Comparison of ENCODE assay signal across 9 mouse cellular contexts in genomic region chr3:137991183-137991582, GRCm38 (mm10). TPM values are rescaled to one million over a fixed set of nuclear protein-coding genes. Genes with fewer than 3 reads are reported as not detected.
A peak's percentile ranks its signal among the peaks of the same experiment; 100 is the strongest.
DNase-seq lines count a peak whose midpoint lies in the region; ATAC-seq and TF ChIP-seq lines count a peak whose summit lies in the region.
"Had no signal": no experiment of that assay in that cellular context is flagged by ENCODE, and none has a peak within 500 bp of the region (broad histone marks: within the 10 kb centered on the region; RNA-seq: fewer than 3 reads in every experiment).

No protein-coding gene starts in this region.

- H3K79me2 ChIP-seq in CH12.LX (replicated peaks; ENCODE audit: control insufficient read depth, extremely low read depth, insufficient read depth, poor library complexity, severe bottlenecking), result no peaks in the 10 kb centered on the region

- no peaks in the 10 kb centered on the region for H3K9me3 ChIP-seq in CH12.LX (replicated peaks; ENCODE audit: low read length)
- H3K9me3 ChIP-seq in forebrain, embryonic 13.5 days (replicated peaks), result no peaks in the 10 kb centered on the region
- H3K9me3 ChIP-seq in heart, postnatal 0 days (replicated peaks; ENCODE audit: control insufficient read depth, low read length), result no peaks in the 10 kb centered on the region
- no peaks in the 10 kb centered on the region for H3K9me3 ChIP-seq in liver, embryonic 16.5 days (replicated peaks; ENCODE audit: control insufficient read depth, low read length)
- no peaks in the 10 kb centered on the region for H3K9me3 ChIP-seq in neural tube, embryonic 14.5 days (ENCODE audit: control insufficient read depth, low read length)
- H3K9me3 ChIP-seq: hindbrain, embryonic 15.5 days had no signal

- TF ChIP-seq POLR2A in CH12.LX (IDR thresholded peaks at IDR 0.05; ENCODE audit: low read depth, low read length), result peak; percentile 43

- no peak overlapping the region for H3K27ac ChIP-seq in CH12.LX (ENCODE audit: insufficient read depth, low read depth)
- H3K27ac ChIP-seq in forebrain, embryonic 13.5 days, result no peak overlapping the region
- H3K27ac ChIP-seq in heart, postnatal 0 days (ENCODE audit: low read depth), result no peak overlapping the region
- no peak overlapping the region for H3K27ac ChIP-seq in liver, embryonic 16.5 days (ENCODE audit: low read length)
- H3K27ac ChIP-seq in neural tube, embryonic 14.5 days (ENCODE audit: low read depth, low read length), result no peak overlapping the region
- H3K27ac ChIP-seq: hindbrain, embryonic 15.5 days had no signal

- peak; percentile 99 to 100 for TF ChIP-seq CTCF in CH12.LX (conservative IDR thresholded peaks at IDR 0.05 in 1 of 2, IDR thresholded peaks at IDR 0.05 in 1 of 2; ENCODE audit: low read depth in 2 of 2, low read length in 2 of 2)
- TF ChIP-seq CTCF in heart, postnatal 0 days (IDR thresholded peaks at IDR 0.05; ENCODE audit: low read depth), result peak; percentile 99

- H3K4me1 ChIP-seq in CH12.LX (ENCODE audit: control insufficient read depth in 1 of 2, insufficient read depth in 2 of 2), result peaks cover 7 to 44% of the 10 kb centered on the region in 2 experiments
- peaks cover 15% of the 10 kb centered on the region for H3K4me1 ChIP-seq in forebrain, embryonic 13.5 days
- no peaks in the 10 kb centered on the region for H3K4me1 ChIP-seq in heart, postnatal 0 days (ENCODE audit: control insufficient read depth, insufficient read depth)
- H3K4me1 ChIP-seq in liver, embryonic 16.5 days (ENCODE audit: control insufficient read depth, low read depth, low read length), result no peaks in the 10 kb centered on the region
- no peaks in the 10 kb centered on the region for H3K4me1 ChIP-seq in neural tube, embryonic 14.5 days (ENCODE audit: control insufficient read depth, insufficient read depth, low read length)
- H3K4me1 ChIP-seq: hindbrain, embryonic 15.5 days had no signal

- TF ChIP-seq RAD21 in CH12.LX (IDR thresholded peaks at IDR 0.05; ENCODE audit: low read depth, low read length), result no peak; the same call in none of the 2 replicates

- dilution Hi-C loops in CH12.LX (cut with MboI; ENCODE audit: extremely low pct_ligation_motif_present, extremely low pct_unique_long_range_greater_than_20kb, low sequenced_read_pairs), result no loop called here

- H3K36me3 ChIP-seq in CH12.LX (replicated peaks in 1 of 2; ENCODE audit: control insufficient read depth in 1 of 2, insufficient read depth in 1 of 2, low read length in 1 of 2), result no peaks in the 10 kb centered on the region
- H3K36me3 ChIP-seq in forebrain, embryonic 13.5 days (ENCODE audit: poor library complexity, severe bottlenecking), result no peaks in the 10 kb centered on the region
- H3K36me3 ChIP-seq in heart, postnatal 0 days (replicated peaks; ENCODE audit: control insufficient read depth, insufficient read depth, low read length), result no peaks in the 10 kb centered on the region
- H3K36me3 ChIP-seq in liver, embryonic 16.5 days (ENCODE audit: control insufficient read depth, insufficient read depth), result no peaks in the 10 kb centered on the region
- no peaks in the 10 kb centered on the region for H3K36me3 ChIP-seq in neural tube, embryonic 14.5 days (ENCODE audit: control insufficient read depth, insufficient read depth, low read length)
- H3K36me3 ChIP-seq: hindbrain, embryonic 15.5 days had no signal

- ATAC-seq in forebrain, embryonic 13.5 days, result peak; percentile 85
- peak; percentile 92 for ATAC-seq in heart, postnatal 0 days (ENCODE audit: insufficient read depth, low read depth)
- ATAC-seq in liver, embryonic 16.5 days (ENCODE audit: low read depth), result peak; percentile 84
- peak; percentile 73; the same call in 1 of the 2 replicates for ATAC-seq in neural tube, embryonic 14.5 days (ENCODE audit: low read depth)

- TF ChIP-seq EP300 in CH12.LX (IDR thresholded peaks at IDR 0.05; ENCODE audit: low read length), result no peak
- TF ChIP-seq EP300 in heart, postnatal 0 days (IDR thresholded peaks at IDR 0.05; ENCODE audit: low read depth), result peak; percentile 60; the same call in 1 of the 2 replicates

- in situ Hi-C loops in CH12.LX (cut with MboI; ENCODE audit: low pct_ligation_motif_present, low pct_unique_long_range_greater_than_20kb, low sequenced_read_pairs), result loop anchor here (5.0 kb wide), 3 partner anchors 54 to 209 kb away; no protein-coding TSS in a partner anchor

- DNase-seq in CH12.LX (ENCODE audit: extremely low read depth), result peak; percentile 100
- DNase-seq in c-Kit-positive CD71-positive TER-119-negative erythroid progenitor cells, embryonic 14.5 days (ENCODE audit: low read depth), result peak; percentile 92
- peak; percentile 91 for DNase-seq in heart, postnatal 0 days (ENCODE audit: low spot score)
- DNase-seq in kidney, postnatal 4 days, result peak; percentile 81 to 87
- peak; percentile 85 for DNase-seq in testis, postnatal 10 days (ENCODE audit: low spot score)

- 0 out of 2 replicates have a peak overlapping the region, but pooled peaks have one; percentile 0 for H3K4me2 ChIP-seq in CH12.LX (ENCODE audit: insufficient read depth, low read depth, poor library complexity, severe bottlenecking)
- no peak overlapping the region for H3K4me2 ChIP-seq in forebrain, embryonic 13.5 days
- H3K4me2 ChIP-seq in heart, postnatal 0 days (ENCODE audit: low read depth, low read length), result no peak overlapping the region
- H3K4me2 ChIP-seq in liver, embryonic 16.5 days (ENCODE audit: low read depth, low read length), result no peak overlapping the region
- no peak overlapping the region for H3K4me2 ChIP-seq in neural tube, embryonic 14.5 days (ENCODE audit: low read depth, low read length)
- H3K4me2 ChIP-seq: hindbrain, embryonic 15.5 days had no signal

- 0 out of 2 replicates have a peak overlapping the region, but pooled peaks have one; percentile 1 for H3K9ac ChIP-seq in CH12.LX (ENCODE audit: insufficient read depth, low read depth)
- H3K9ac ChIP-seq in forebrain, embryonic 13.5 days, result no peak overlapping the region
- H3K9ac ChIP-seq in heart, postnatal 0 days (replicated peaks; ENCODE audit: low read depth, low read length), result no peak overlapping the region
- no peak overlapping the region for H3K9ac ChIP-seq in liver, embryonic 16.5 days (ENCODE audit: low read depth, low read length)
- H3K9ac ChIP-seq in neural tube, embryonic 14.5 days (replicated peaks; ENCODE audit: low read depth, low read length), result no peak overlapping the region
- H3K9ac ChIP-seq: hindbrain, embryonic 15.5 days had no signal

- H3K4me3 ChIP-seq in CH12.LX (replicated peaks in 1 of 3; ENCODE audit: low read depth in 2 of 3, low read length in 2 of 3, poor library complexity in 1 of 3), result no peak overlapping the region
- no peak overlapping the region for H3K4me3 ChIP-seq in forebrain, embryonic 13.5 days
- H3K4me3 ChIP-seq in heart, postnatal 0 days (ENCODE audit: low read depth, low read length), result no peak overlapping the region
- no peak overlapping the region for H3K4me3 ChIP-seq in liver, embryonic 16.5 days (ENCODE audit: low read depth, low read length)
- no peak overlapping the region for H3K4me3 ChIP-seq in neural tube, embryonic 14.5 days (ENCODE audit: low read depth, low read length)
- H3K4me3 ChIP-seq: hindbrain, embryonic 15.5 days had no signal

- no peaks in the 10 kb centered on the region for H3K27me3 ChIP-seq in CH12.LX (replicated peaks)
- H3K27me3 ChIP-seq in forebrain, embryonic 13.5 days, result no peaks in the 10 kb centered on the region
- H3K27me3 ChIP-seq in heart, postnatal 0 days (ENCODE audit: control insufficient read depth, insufficient read depth, low read length), result no peaks in the 10 kb centered on the region
- no peaks in the 10 kb centered on the region for H3K27me3 ChIP-seq in liver, embryonic 16.5 days (ENCODE audit: control insufficient read depth, insufficient read depth, low read depth, low read length)
- no peaks in the 10 kb centered on the region for H3K27me3 ChIP-seq in neural tube, embryonic 14.5 days (ENCODE audit: control insufficient read depth, insufficient read depth, low read length)
- H3K27me3 ChIP-seq: hindbrain, embryonic 15.5 days had no signal

- WGBS in forebrain, embryonic 13.5 days, result 19% methylated on average over 11 of the region's 11 CpGs
- 12% methylated on average over 11 of the region's 11 CpGs for WGBS in heart, postnatal 0 days
- 4% methylated on average over 11 of the region's 11 CpGs for WGBS in liver, embryonic 16.5 days (ENCODE audit: insufficient replicate concordance)
- WGBS in neural tube, embryonic 14.5 days, result 17% methylated on average over 11 of the region's 11 CpGs

TF ChIP-seq in CH12.LX, 34 proteins besides CTCF, POLR2A, EP300 and RAD21 (continues in another document):
- peak; percentile 54 for TF ChIP-seq ZNF384 (IDR thresholded peaks at IDR 0.05; ENCODE audit: low read depth, low read length)
- TF ChIP-seq IRF4 (IDR thresholded peaks at IDR 0.05; ENCODE audit: low read depth, low read length), result peak; percentile 84
- no peak; the same call in 1 of the 2 replicates for TF ChIP-seq E2F4 (IDR thresholded peaks at IDR 0.05; ENCODE audit: insufficient replicate concordance, low read depth, low read length)
- peak; percentile 75; the same call in 1 of the 2 replicates for TF ChIP-seq TCF12 (IDR thresholded peaks at IDR 0.05; ENCODE audit: low read depth, low read length)
- TF ChIP-seq ZKSCAN1 (IDR thresholded peaks at IDR 0.05; ENCODE audit: borderline replicate concordance, low read depth, low read length), result no peak
- TF ChIP-seq SIN3A (IDR thresholded peaks at IDR 0.05; ENCODE audit: low read length), result peak; percentile 94
- TF ChIP-seq ZMIZ1 (IDR thresholded peaks at IDR 0.05; ENCODE audit: low read depth, low read length), result no peak
- TF ChIP-seq UBTF (IDR thresholded peaks at IDR 0.05; ENCODE audit: low read depth, low read length), result no peak
- peak; percentile 73; the same call in 1 of the 2 replicates for TF ChIP-seq BHLHE40 (IDR thresholded peaks at IDR 0.05; ENCODE audit: low read depth, low read length)
- peak; percentile 64 for TF ChIP-seq MAX (IDR thresholded peaks at IDR 0.05; ENCODE audit: low read length)
- TF ChIP-seq NELFE (IDR thresholded peaks at IDR 0.05; ENCODE audit: low read depth, low read length), result peak; percentile 79; the same call in 1 of the 2 replicates
- TF ChIP-seq TBP (conservative IDR thresholded peaks at IDR 0.05; ENCODE audit: low read depth, low read length), result no peak; the same call in 1 of the 2 replicates
- TF ChIP-seq HCFC1 (IDR thresholded peaks at IDR 0.05; ENCODE audit: low read depth, low read length), result peak; percentile 62; the same call in 1 of the 2 replicates

RNA-seq across cellular contexts. Expression of gene Dapp1, which starts 9.8 kb away (rescaled TPM):
- total RNA-seq in CH12.LX (2012; rRNA removed), result 55.5 and 63.6 TPM in 2 replicates
- 53.5 and 66.4 TPM in 2 replicates for total RNA-seq in CH12.LX (2014; rRNA removed)
- 62.8 and 81.7 TPM in 2 replicates for polyA plus RNA-seq in CH12.LX (2012; ENCODE audit: insufficient read length, low read depth)
- polyA plus RNA-seq in forebrain, embryonic 13.5 days (2015; fragmentation: Nextera tagmentation; extraction: Ambion mirVana), result 2.7 and 3.9 TPM in 2 replicates
- total RNA-seq in heart, postnatal 0 days (2014; rRNA removed; ENCODE audit: low replicate concordance), result 11.8 and 16.1 TPM in 2 replicates
- polyA plus RNA-seq in heart, postnatal 0 days (2015; fragmentation: Nextera tagmentation; extraction: Ambion mirVana), result 11.1 and 11.8 TPM in 2 replicates
- polyA plus RNA-seq in liver, embryonic 16.5 days (2015; fragmentation: Nextera tagmentation; extraction: Ambion mirVana), result 12.1 and 13.0 TPM in 2 replicates
- polyA plus RNA-seq in neural tube, embryonic 14.5 days (2014; fragmentation: Nextera tagmentation; extraction: Ambion mirVana), result 1.6 and 2.0 TPM in 2 replicates
